Mouse (Mus musculus): ENCODE results near the gene Lrrfip2. TPM values are rescaled to one million over a fixed set of nuclear protein-coding genes. Genes with fewer than 3 reads are reported as not detected.

The Lrrfip2 gene
- total RNA-seq, 2 experiments from 2014 or later = 55.1 to 55.9 TPM

DNA sequence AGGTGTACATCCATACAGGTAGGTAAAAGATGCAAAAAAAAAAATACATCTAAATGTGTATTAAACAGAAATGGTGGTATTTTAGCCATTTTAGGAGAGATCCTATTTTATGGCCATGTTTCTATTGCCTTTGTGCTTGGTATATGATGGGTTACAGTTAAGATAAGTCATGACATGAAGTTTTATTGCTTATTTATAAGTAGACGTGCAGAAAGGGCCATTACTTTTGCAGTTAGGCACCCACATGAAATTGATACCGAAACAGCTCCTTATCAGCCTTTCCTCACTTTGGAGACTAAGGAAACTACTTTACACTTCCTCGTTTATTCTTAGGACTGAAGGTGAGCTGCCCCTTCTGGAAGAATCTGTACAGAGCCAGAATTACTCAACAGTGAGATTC, 9.5 kb upstream of the Lrrfip2 start:
- no peak for DNase-seq (ENCODE audit: low spot score in 2 of 2)

DNA sequence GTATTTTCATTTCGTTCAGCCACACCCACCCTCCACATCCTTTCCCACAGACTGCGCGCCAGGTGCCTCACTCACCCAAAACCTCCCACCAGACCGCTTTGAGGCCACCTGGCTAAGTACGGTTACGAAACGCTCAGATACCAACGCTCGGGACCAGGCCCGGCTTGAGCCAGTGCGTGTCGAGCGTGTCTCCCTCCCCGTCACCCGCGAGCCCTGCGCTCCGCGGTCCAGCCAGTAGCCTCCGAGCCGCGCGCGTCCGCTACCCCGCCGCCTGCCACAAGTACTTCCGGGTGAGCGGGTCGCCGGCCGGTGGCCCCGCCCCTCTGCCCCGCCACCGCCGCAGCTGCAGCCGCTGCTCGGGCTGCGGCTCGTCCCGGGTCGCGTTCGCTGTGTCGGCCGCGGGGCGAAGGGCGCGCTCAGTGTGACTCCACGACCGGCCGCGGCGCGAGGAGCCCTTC, 431 bp downstream of the Lrrfip2 start:
- DNase-seq (ENCODE audit: low spot score in 2 of 2) = peak; percentile 69 to 81

- DNase-seq (ENCODE audit: low spot score in 2 of 2) = peak; percentile 28 to 29
Observed at GRCm38 (mm10) chr9:111118252-111118890, 979 bp downstream of the Lrrfip2 start.

DNA sequence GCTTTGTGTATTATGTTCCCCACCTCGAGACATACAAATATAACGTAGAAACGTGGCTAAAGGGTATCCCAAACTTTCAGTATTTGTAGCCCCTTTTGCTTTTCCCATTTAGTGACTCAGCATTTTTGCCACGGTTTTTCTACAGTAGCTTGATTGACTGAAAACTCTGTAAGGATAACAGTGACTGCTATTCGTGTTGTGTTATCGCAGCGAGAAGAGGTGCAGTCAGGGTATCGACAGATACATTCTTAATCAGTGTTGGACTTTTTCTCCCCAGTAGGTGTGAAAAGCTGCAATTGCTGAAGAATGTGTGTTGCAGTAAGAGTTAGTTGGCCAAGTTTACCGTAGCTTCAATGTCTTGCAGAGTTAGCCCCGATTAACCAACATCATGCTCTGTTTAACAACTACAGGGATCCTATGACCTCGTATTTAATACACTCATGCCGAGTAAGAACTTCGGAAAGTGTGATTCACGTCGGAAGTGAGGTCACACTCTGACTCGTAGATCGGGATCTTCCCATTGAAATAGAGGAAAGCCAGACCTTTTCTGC, 1.6 kb downstream of the Lrrfip2 start:
- DNase-seq (ENCODE audit: low spot score in 2 of 2) = no peak

DNA sequence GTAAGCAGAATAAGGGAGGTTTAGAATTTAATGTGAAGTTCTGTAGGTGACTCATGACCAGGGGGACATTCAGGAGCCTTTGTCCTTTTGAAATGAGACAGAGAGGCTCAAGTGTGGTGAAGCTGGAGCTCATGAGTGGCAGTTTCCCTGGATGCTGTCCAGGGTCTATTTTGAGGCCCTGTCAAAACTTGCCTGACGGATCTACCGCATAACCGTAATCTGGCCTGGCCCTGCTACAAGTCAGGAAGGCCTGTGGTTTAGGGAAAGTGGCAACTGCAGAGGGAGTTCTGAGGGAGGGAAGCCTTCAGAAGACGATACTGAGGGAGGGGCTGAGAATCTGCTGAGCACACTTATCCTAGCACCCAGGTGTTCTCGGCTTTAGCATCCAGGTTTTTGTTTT, 5.1 kb downstream of the Lrrfip2 start:
- no peak for DNase-seq (ENCODE audit: low spot score in 2 of 2)

- DNase-seq (ENCODE audit: low spot score in 2 of 2) = no peak
Observed at GRCm38 (mm10) chr9:111123336-111123735, 5.9 kb downstream of the Lrrfip2 start.

DNA sequence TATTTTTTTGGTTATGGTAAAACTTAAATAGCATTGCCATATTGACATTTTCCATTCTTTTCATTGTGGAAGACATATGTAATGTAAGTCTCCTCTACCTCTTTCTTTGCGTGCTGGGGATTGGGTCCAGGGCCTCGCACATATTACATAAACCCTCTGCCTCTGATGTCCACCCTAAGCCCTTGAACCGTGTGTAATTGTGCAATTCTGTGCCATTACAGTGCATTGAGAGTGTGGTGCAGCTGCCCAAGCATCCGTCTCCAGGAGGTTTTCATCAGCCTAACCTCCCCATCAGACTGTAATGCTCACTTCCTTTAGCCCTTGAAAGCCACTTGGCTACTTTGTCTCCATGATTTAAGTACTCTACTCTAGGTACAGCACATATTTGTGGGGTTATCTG, 7.0 kb downstream of the Lrrfip2 start:
- no peak for DNase-seq (ENCODE audit: low spot score in 2 of 2)

- DNase-seq (ENCODE audit: low spot score in 2 of 2) = no peak
Observed at GRCm38 (mm10) chr9:111126735-111127134, 9.3 kb downstream of the Lrrfip2 start.

DNA sequence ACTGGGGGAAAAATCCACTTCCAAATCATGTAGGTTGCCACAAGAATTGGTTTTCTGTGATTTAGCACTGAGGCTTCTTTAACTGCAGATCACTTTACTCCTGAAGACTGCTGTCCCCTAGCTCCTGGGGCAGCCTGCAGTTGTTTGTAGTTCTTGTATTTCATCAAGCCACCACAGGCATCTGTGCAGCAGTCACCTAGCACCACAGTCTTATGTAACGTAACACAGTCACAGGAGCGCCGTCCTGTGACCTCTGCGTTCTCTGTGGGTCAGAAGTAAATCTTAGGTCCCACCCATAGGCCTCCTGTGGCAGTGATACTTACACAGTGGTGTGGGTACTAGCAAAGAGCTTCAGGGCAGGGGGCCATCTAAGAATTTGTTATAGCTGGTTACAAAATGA, 10.4 kb downstream of the Lrrfip2 start:
- DNase-seq (ENCODE audit: low spot score in 2 of 2) = no peak

- no peak for DNase-seq (ENCODE audit: low spot score in 2 of 2)
Observed at GRCm38 (mm10) chr9:111130126-111130525, 12.7 kb downstream of the Lrrfip2 start.

GRCm38 (mm10) chr9:111138161-111138560, 20.8 kb downstream of the Lrrfip2 start:
- no peak for DNase-seq (ENCODE audit: low spot score in 2 of 2)

GRCm38 (mm10) chr9:111142721-111143120, 25.3 kb downstream of the Lrrfip2 start:
- DNase-seq (ENCODE audit: low spot score in 2 of 2) = no peak

DNA sequence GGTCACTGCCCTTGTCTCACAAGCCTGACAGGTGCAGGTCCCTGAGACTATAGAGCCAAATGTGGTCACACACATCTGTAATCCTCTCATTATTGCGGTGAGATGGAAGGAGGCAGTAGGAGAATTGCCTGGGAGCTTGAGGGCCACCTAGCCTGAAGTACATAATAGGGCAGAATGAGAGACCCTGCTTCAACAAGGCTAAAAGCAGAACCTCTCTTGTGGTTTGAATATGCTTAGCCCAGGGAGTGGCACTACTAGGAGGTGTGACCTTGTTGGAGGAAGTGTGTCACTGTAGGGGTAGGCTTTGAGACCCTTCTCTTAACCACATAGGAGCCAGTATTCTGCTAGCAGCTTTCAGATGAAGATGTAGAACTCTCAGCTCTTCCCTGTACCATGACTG, 26.0 kb downstream of the Lrrfip2 start:
- DNase-seq (ENCODE audit: low spot score in 2 of 2) = no peak

DNA sequence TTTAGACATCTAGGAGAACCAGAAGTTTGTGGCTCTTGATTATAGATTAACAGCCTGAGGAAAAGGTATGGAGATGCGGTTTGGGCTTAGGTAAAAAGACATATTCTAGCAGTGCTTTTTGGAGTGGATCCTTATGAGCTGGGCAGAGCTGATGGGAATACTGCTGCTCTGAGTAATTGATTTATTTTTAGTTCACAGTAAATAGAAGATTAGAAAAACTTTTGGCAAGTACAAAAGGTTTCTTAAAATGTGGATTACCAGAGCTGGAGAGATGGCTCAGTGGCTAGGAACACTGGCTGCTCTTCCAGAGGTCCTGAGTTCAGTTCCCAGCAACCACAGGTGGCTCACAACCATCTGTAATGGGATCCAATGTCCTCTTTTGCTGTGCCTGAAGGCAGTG, 27.3 kb downstream of the Lrrfip2 start:
- DNase-seq (ENCODE audit: low spot score in 2 of 2) = no peak

- DNase-seq (ENCODE audit: low spot score in 2 of 2) = no peak
Observed at GRCm38 (mm10) chr9:111145497-111146190, 28.3 kb downstream of the Lrrfip2 start.

DNA sequence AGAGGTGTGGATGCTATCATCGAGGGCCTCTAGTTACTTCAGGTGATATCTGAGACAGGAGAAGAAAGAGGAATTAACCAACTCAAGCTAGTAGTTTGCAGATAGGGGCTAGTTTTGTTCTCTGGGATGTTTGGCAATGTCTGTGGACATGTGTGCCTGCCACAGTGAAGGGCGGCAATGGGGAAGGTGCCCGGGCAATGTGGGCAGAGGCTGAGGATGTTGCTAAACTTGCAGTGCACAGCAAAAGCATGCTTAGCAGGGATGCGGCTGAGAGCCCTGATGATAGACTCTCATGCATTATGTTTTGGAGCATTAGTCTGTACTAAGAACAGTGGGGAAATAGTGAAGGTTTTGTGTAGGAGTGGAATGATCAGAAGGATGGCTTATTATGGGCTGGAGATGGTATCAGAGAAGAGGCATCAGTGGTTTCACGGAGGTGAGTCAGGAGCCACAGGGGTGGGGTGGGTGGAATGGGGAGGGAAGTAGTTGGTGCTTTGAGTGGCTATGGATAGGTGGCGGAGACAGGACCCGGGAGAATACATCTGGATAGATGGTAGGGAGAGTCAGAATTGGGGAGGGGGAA, 28.9 kb downstream of the Lrrfip2 start:
- no peak for DNase-seq (ENCODE audit: low spot score in 2 of 2)

- DNase-seq (ENCODE audit: low spot score in 2 of 2) = no peak
Observed at GRCm38 (mm10) chr9:111148006-111148405, 30.6 kb downstream of the Lrrfip2 start.

GRCm38 (mm10) chr9:111148414-111148813, 31.0 kb downstream of the Lrrfip2 start:
- no peak for DNase-seq (ENCODE audit: low spot score in 2 of 2)

DNA sequence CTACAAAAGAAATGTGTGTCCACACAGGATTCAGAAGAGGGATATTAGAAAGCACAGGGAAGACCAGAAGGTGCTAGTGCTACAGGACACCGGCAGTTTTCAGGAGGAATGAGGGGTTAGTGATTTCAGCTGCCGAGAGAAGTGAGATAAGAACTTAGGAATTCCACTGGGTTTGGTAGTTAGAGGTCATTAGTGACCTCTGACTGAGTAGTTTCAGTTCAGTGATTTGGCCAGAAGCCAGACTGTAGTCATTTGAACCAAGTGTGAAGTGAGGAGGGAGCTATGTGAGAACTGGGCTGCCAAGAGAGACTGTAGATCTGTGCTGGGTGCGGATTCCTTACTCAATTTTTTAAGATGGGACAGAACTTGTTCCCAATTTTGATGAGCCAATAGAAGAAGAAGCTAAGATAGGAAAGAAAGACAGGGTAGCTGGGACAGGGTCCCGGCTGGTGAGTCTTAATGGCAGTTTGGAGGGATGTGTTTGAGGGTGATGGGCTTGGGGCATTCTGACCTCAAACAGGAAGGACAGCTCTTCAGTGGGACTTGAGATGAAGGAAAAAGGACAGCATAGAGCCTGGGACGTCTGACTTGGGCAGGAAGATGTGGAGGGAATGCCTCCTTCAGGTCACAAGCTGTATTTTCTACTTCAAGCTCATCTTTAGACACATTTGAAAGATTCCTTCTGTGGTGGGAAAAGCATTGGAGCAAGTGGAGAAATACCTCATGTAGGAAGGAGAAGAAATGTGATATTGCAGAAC, 32.0 kb downstream of the Lrrfip2 start:
- no peak for DNase-seq (ENCODE audit: low spot score in 2 of 2)

DNA sequence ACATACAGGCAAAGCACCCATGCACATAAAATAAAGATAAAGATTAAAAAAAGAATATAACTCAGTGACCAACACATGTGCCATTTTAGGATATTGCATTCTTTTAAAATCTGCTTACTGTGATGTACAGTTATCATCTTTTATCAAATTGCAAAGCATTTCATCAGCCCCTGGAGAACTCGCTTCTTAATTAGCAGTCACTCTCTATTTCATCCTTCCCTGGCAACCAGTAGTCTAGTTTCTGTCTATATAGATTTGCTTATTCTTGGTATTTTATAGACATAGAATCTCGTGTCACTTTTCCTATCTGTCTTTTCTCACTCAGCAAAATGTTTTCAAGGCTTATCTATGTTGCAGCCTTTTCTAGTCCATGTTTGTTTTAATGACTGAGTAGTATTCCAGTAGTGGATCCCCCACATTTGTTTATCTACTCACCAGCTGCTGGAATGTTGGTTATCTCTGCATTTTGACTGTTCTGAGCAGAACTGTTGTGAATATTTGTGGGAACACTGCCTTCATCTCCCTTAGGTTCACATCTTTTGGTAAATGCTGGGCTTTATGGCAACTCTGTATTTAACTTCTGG, 35.0 kb downstream of the Lrrfip2 start:
- DNase-seq (ENCODE audit: low spot score in 2 of 2) = no peak

GRCm38 (mm10) chr9:111153026-111153425, 35.6 kb downstream of the Lrrfip2 start:
- no peak for DNase-seq (ENCODE audit: low spot score in 2 of 2)

All from adrenal gland, postnatal 4 days (tissue).